Comparison of ENCODE assay signal across 9 mouse cellular contexts in the genomic region with DNA sequence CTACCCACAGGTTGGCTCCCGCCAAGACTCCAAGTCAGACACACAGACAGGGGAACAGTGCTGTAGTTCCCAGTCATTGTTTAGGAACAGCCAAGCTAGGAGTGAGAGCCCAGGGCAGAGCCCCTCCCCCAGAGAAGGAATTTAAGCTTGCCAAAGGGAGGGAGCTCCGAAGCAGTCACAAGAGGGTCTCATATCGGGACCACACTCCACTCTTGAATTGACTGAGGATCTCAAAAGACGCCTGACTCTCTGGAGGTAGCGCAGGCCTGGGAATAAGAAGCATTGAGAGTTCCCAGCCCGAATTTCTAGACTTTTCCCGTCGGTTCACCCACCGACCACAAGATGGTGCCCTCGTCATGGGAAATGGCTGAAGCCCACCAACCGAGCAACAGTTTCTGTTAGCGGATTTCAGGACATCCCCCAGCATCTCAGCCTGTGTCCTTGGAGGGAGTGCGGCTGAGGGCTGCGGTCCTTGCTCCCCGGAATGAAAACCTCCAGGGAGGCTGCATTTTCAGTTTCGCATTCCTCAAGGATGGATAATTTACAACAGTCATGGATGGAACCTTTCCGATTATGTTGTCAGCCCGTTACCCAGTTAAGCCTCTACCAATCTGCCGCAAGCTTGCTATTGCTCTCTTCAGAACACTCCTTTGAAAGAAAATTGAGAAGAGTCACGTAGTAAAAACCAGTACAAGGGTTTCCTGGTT. TPM values are rescaled to one million over a fixed set of nuclear protein-coding genes. Genes with fewer than 3 reads are reported as not detected.
DNase-seq lines count a peak whose midpoint lies in the region; ATAC-seq lines count a peak whose summit lies in the region.
"Had no signal": no experiment of that assay in that cellular context is flagged by ENCODE, and none has a peak within 500 bp of the region (broad histone marks: within the 10 kb centered on the region; RNA-seq: fewer than 3 reads in every experiment).

No protein-coding gene starts in this region.

- ATAC-seq in lung, embryonic 16.5 days (ENCODE audit: low read depth), result peak; percentile 59

- peak; percentile 79 for DNase-seq in MN1 (ENCODE audit: low spot score)
- DNase-seq in cerebellum, adult 8-10 months, result peak; percentile 63
- DNase-seq in frontal cortex, adult 2 months (ENCODE audit: extremely low spot score in 1 of 2, low spot score in 1 of 2), result peak; percentile 56 to 91
- DNase-seq in hindbrain, embryonic 10.5 days (ENCODE audit: low spot score), result peak; percentile 85
- DNase-seq in layer of hippocampus, adult 9-11 months, result peak; percentile 46
- peak; percentile 79 for DNase-seq in ovary, postnatal 36 days (ENCODE audit: low spot score)
- peak; percentile 76 for DNase-seq in thymus, postnatal 25 days

- 9% methylated on average over 20 of the region's 20 CpGs for WGBS in hindbrain, embryonic 10.5 days
- 7% methylated on average over 20 of the region's 20 CpGs for WGBS in lung, embryonic 16.5 days

- H3K27ac ChIP-seq in hindbrain, embryonic 10.5 days, result no peak overlapping the region
- H3K27ac ChIP-seq in lung, embryonic 16.5 days (ENCODE audit: low read length), result no peak overlapping the region
- H3K27ac ChIP-seq: macrophage had no signal

- H3K27me3 ChIP-seq in hindbrain, embryonic 10.5 days (ENCODE audit: insufficient read depth, poor library complexity, severe bottlenecking), result peaks cover 40% of the 10 kb centered on the region
- H3K27me3 ChIP-seq in lung, embryonic 16.5 days (ENCODE audit: control insufficient read depth, insufficient read depth, low read depth, low read length), result no peaks in the 10 kb centered on the region; the same call in 1 of the 2 replicates

- H3K4me3 ChIP-seq in hindbrain, embryonic 10.5 days, result peak overlapping the region; percentile 39
- H3K4me3 ChIP-seq in lung, embryonic 16.5 days (ENCODE audit: low read length), result peak overlapping the region; percentile 36

- H3K4me2 ChIP-seq in lung, embryonic 16.5 days (ENCODE audit: low read depth, low read length), result peak overlapping the region; percentile 58

- H3K36me3 ChIP-seq in hindbrain, embryonic 10.5 days, result no peaks in the 10 kb centered on the region
- no peaks in the 10 kb centered on the region for H3K36me3 ChIP-seq in lung, embryonic 16.5 days (ENCODE audit: control insufficient read depth, insufficient read depth, low read length)

- peaks cover 8% of the 10 kb centered on the region; the same call in 1 of the 2 replicates for H3K4me1 ChIP-seq in hindbrain, embryonic 10.5 days (replicated peaks)
- no peaks in the 10 kb centered on the region for H3K4me1 ChIP-seq in lung, embryonic 16.5 days (replicated peaks; ENCODE audit: control insufficient read depth, insufficient read depth, low read length)

- H3K9me3 ChIP-seq in hindbrain, embryonic 10.5 days, result no peaks in the 10 kb centered on the region
- H3K9me3 ChIP-seq in lung, embryonic 16.5 days (ENCODE audit: control insufficient read depth, low read length), result no peaks in the 10 kb centered on the region

- H3K9ac ChIP-seq in lung, embryonic 16.5 days (ENCODE audit: low read length), result 0 out of 2 replicates have a peak overlapping the region, but pooled peaks have one; percentile 51

RNA-seq across cellular contexts. Expression of a gene that starts 31.6 kb away (rescaled TPM):
- polyA plus RNA-seq in frontal cortex, adult 2 months (2012; rRNA removed), result 24.9 and 28.3 TPM in 2 replicates
- 2.5 and 3.0 TPM in 2 replicates for polyA plus RNA-seq in hindbrain, embryonic 10.5 days (2016; fragmentation: Nextera tagmentation; extraction: Ambion mirVana)
- polyA plus RNA-seq in lung, embryonic 16.5 days (2015; fragmentation: Nextera tagmentation; extraction: Ambion mirVana), result 10.2 and 10.7 TPM in 2 replicates
